Mouse (Mus musculus): ENCODE data around the gene Zfp446. TPM values are rescaled to one million over a fixed set of nuclear protein-coding genes. Genes with fewer than 3 reads are reported as not detected.

Gene Zfp446
- polyA plus RNA-seq, 1 experiment from 2014 or later, result 15.7 TPM

GRCm38 (mm10) chr7:13014275-13014839, 36.7 kb downstream of the Zfp446 start:
- Histone ChIP-seq H3K4me3 (no peak overlapping the region), H3K27me3 (replicated peaks; ENCODE audit: low read depth, poor library complexity, severe bottlenecking) (no peaks in the 10 kb centered on the region), H3K36me3 (replicated peaks) (no peaks in the 10 kb centered on the region), H3K9me3 (no peaks in the 10 kb centered on the region), H3K4me1 (peaks cover 7% of the 10 kb centered on the region), H3K27ac (replicated peaks) (no peak overlapping the region)
- WGBS, result 35% methylated on average over 6 of the region's 6 CpGs
- no peak for DNase-seq (ENCODE audit: low spot score)

GRCm38 (mm10) chr7:13015217-13015616, 37.6 kb downstream of the Zfp446 start:
- Histone ChIP-seq H3K4me1 (peaks cover 5% of the 10 kb centered on the region), H3K36me3 (replicated peaks) (no peaks in the 10 kb centered on the region), H3K4me3 (no peak overlapping the region), H3K9me3 (no peaks in the 10 kb centered on the region), H3K27ac (replicated peaks) (no peak overlapping the region), H3K27me3 (replicated peaks; ENCODE audit: low read depth, poor library complexity, severe bottlenecking) (no peaks in the 10 kb centered on the region)
- no peak for DNase-seq (ENCODE audit: low spot score)
- WGBS, result 91% methylated on average over 1 of the region's 1 CpGs

- WGBS, result 4% methylated on average over 31 of the region's 31 CpGs
- H3K27ac ChIP-seq (replicated peaks), result peak overlapping the region; percentile 99
- peak; percentile 95 for DNase-seq (ENCODE audit: low spot score)
Measured at GRCm38 (mm10) chr7:13022773-13023535, 45.3 kb downstream of the Zfp446 start.

GRCm38 (mm10) chr7:13023928-13024731, 46.5 kb downstream of the Zfp446 start:
- Histone ChIP-seq H3K4me3 (peak overlapping the region; percentile 99), H3K4me1 (peaks cover 31% of the 10 kb centered on the region), H3K36me3 (replicated peaks) (peaks cover 41% of the 10 kb centered on the region), H3K27ac (replicated peaks) (peak overlapping the region; percentile 99), H3K9me3 (no peaks in the 10 kb centered on the region), H3K27me3 (replicated peaks; ENCODE audit: low read depth, poor library complexity, severe bottlenecking) (no peaks in the 10 kb centered on the region)
- under 1% methylated on average over 86 of the region's 95 CpGs for WGBS
- peak; percentile 98 for DNase-seq (ENCODE audit: low spot score)

More at GRCm38 (mm10) chr7:13022773-13023535, 45.3 kb downstream of the Zfp446 start:
- H3K9me3 ChIP-seq, result no peaks in the 10 kb centered on the region
- H3K27me3 ChIP-seq (replicated peaks; ENCODE audit: low read depth, poor library complexity, severe bottlenecking), result no peaks in the 10 kb centered on the region
- H3K36me3 ChIP-seq (replicated peaks), result peaks cover 30% of the 10 kb centered on the region
- peak overlapping the region; percentile 99 for H3K4me3 ChIP-seq
- H3K4me1 ChIP-seq, result peaks cover 31% of the 10 kb centered on the region

GRCm38 (mm10) chr7:13024805-13025204, 47.2 kb downstream of the Zfp446 start:
- peaks cover 48% of the 10 kb centered on the region for H3K36me3 ChIP-seq (replicated peaks)
- WGBS, result under 1% methylated on average over 44 of the region's 44 CpGs
- H3K27me3 ChIP-seq (replicated peaks; ENCODE audit: low read depth, poor library complexity, severe bottlenecking), result no peaks in the 10 kb centered on the region
- no peaks in the 10 kb centered on the region for H3K9me3 ChIP-seq
- H3K27ac ChIP-seq (replicated peaks), result peak overlapping the region; percentile 99
- H3K4me1 ChIP-seq, result peaks cover 31% of the 10 kb centered on the region
- H3K4me3 ChIP-seq, result peak overlapping the region; percentile 99
- peak; percentile 88 for DNase-seq (ENCODE audit: low spot score)

- WGBS, result 26% methylated on average over 4 of the region's 4 CpGs
- peak overlapping the region; percentile 99 for H3K27ac ChIP-seq (replicated peaks)
- peak overlapping the region; percentile 99 for H3K4me3 ChIP-seq
- no peak for DNase-seq (ENCODE audit: low spot score)
- no peaks in the 10 kb centered on the region for H3K27me3 ChIP-seq (replicated peaks; ENCODE audit: low read depth, poor library complexity, severe bottlenecking)
- no peaks in the 10 kb centered on the region for H3K9me3 ChIP-seq
- peaks cover 31% of the 10 kb centered on the region for H3K4me1 ChIP-seq
- peaks cover 56% of the 10 kb centered on the region for H3K36me3 ChIP-seq (replicated peaks)
Measured at GRCm38 (mm10) chr7:13025511-13026112, 48.0 kb downstream of the Zfp446 start.

- peaks cover 35% of the 10 kb centered on the region for H3K4me1 ChIP-seq
- WGBS, result 96% methylated on average over 4 of the region's 4 CpGs
- no peaks in the 10 kb centered on the region for H3K27me3 ChIP-seq (replicated peaks; ENCODE audit: low read depth, poor library complexity, severe bottlenecking)
- peaks cover 86% of the 10 kb centered on the region for H3K36me3 ChIP-seq (replicated peaks)
- H3K4me3 ChIP-seq, result no peak overlapping the region
- no peaks in the 10 kb centered on the region for H3K9me3 ChIP-seq
- DNase-seq (ENCODE audit: low spot score), result no peak
- no peak overlapping the region for H3K27ac ChIP-seq (replicated peaks)
Measured at GRCm38 (mm10) chr7:13028986-13029385, 51.3 kb downstream of the Zfp446 start.

GRCm38 (mm10) chr7:13031069-13031468, 53.4 kb downstream of the Zfp446 start:
- no peak overlapping the region for H3K27ac ChIP-seq (replicated peaks)
- no peaks in the 10 kb centered on the region for H3K27me3 ChIP-seq (replicated peaks; ENCODE audit: low read depth, poor library complexity, severe bottlenecking)
- 75% methylated on average over 5 of the region's 5 CpGs for WGBS
- H3K36me3 ChIP-seq (replicated peaks), result peaks cover 90% of the 10 kb centered on the region
- no peaks in the 10 kb centered on the region for H3K9me3 ChIP-seq
- H3K4me3 ChIP-seq, result no peak overlapping the region
- peaks cover 42% of the 10 kb centered on the region for H3K4me1 ChIP-seq
- DNase-seq (ENCODE audit: low spot score), result no peak

- Histone ChIP-seq H3K4me1 (peaks cover 42% of the 10 kb centered on the region), H3K9me3 (no peaks in the 10 kb centered on the region), H3K27me3 (replicated peaks; ENCODE audit: low read depth, poor library complexity, severe bottlenecking) (no peaks in the 10 kb centered on the region), H3K36me3 (replicated peaks) (peaks cover 85% of the 10 kb centered on the region), H3K27ac (replicated peaks) (no peak overlapping the region), H3K4me3 (0 out of 2 replicates have a peak overlapping the region, but pooled peaks have one; percentile 21)
- 86% methylated on average over 2 of the region's 2 CpGs for WGBS
- no peak for DNase-seq (ENCODE audit: low spot score)
Measured at GRCm38 (mm10) chr7:13031983-13032382, 54.3 kb downstream of the Zfp446 start.

GRCm38 (mm10) chr7:13032541-13032940, 54.9 kb downstream of the Zfp446 start:
- peak overlapping the region; percentile 84 for H3K4me3 ChIP-seq
- no peaks in the 10 kb centered on the region for H3K9me3 ChIP-seq
- 93% methylated on average over 7 of the region's 7 CpGs for WGBS
- no peak for DNase-seq (ENCODE audit: low spot score)
- H3K36me3 ChIP-seq (replicated peaks), result peaks cover 80% of the 10 kb centered on the region
- H3K4me1 ChIP-seq, result peaks cover 39% of the 10 kb centered on the region
- H3K27me3 ChIP-seq (replicated peaks; ENCODE audit: low read depth, poor library complexity, severe bottlenecking), result no peaks in the 10 kb centered on the region
- H3K27ac ChIP-seq (replicated peaks), result no peak overlapping the region

GRCm38 (mm10) chr7:13033451-13034147, 56.0 kb downstream of the Zfp446 start:
- DNase-seq (ENCODE audit: low spot score), result no peak
- WGBS, result 55% methylated on average over 13 of the region's 13 CpGs
- Histone ChIP-seq H3K36me3 (replicated peaks) (peaks cover 69% of the 10 kb centered on the region), H3K27me3 (replicated peaks; ENCODE audit: low read depth, poor library complexity, severe bottlenecking) (no peaks in the 10 kb centered on the region), H3K27ac (replicated peaks) (peak overlapping the region; percentile 85), H3K4me3 (peak overlapping the region; percentile 84), H3K9me3 (no peaks in the 10 kb centered on the region), H3K4me1 (peaks cover 39% of the 10 kb centered on the region)

Measured in embryonic facial prominence, embryonic 10.5 days (tissue).